Mouse (Mus musculus): ENCODE data around the gene Ascl4. TPM values are rescaled to one million over a fixed set of nuclear protein-coding genes. Genes with fewer than 3 reads are reported as not detected.

Ascl4 gene
- polyA plus RNA-seq, 1 experiment = 1.3 TPM

GRCm38 (mm10) chr10:85948483-85949196 lies 21.2 kb downstream of the Ascl4 start:
- Histone ChIP-seq H3K27ac (ENCODE audit: control insufficient read depth, insufficient read depth, low read depth, low read length, poor library complexity) (no peak overlapping the region), H3K4me3 (replicated peaks; ENCODE audit: control insufficient read depth, low read depth, low read length) (no peak overlapping the region), H3K4me1 (ENCODE audit: control insufficient read depth, insufficient read depth, low read length) (peaks cover 3% of the 10 kb centered on the region)
- no peak for TF ChIP-seq CTCF (IDR thresholded peaks at IDR 0.05; ENCODE audit: control insufficient read depth, insufficient read depth, low read length)
- TF ChIP-seq POLR2A (IDR thresholded peaks at IDR 0.05; ENCODE audit: borderline replicate concordance, control insufficient read depth, low read depth, low read length) = no peak
- WGBS = 95% methylated on average over 8 of the region's 8 CpGs

DNA sequence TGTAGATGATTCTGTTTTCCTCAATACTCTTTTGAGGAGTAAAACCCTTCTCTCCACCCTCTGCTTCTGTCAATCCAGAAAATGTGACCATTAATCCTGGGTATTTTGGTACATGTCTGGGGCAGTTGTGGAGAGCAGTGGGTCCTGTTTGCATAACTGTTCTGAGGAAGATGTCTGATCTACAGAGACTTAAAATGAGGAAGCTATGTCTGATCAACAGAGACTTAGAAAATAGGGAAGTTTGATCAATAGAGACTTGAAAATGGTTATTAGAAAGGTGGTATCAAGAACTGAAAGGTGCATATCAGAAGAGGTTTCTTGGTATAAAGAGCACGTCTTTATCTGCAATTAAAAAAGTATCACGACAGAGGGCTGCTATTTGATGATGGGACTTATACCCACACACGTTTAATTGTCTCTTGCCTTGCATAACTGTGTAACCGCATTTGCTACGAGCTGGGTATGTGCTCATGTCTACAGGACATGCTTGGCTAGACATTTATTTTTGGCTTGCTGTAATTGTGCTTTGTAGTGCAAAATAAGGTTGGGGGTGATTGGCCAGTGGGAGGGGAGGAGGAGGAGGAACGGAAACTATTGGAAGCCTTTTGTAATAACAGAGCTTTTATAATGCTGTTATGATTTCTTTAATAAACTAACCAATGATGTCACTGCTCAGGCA lies 24.4 kb downstream of the Ascl4 start:
- peak overlapping the region; percentile 58; the same call in 1 of the 2 replicates for H3K27ac ChIP-seq (ENCODE audit: control insufficient read depth, insufficient read depth, low read depth, low read length, poor library complexity)
- H3K4me1 ChIP-seq (ENCODE audit: control insufficient read depth, insufficient read depth, low read length) = peaks cover 3% of the 10 kb centered on the region
- TF ChIP-seq CTCF (IDR thresholded peaks at IDR 0.05; ENCODE audit: control insufficient read depth, insufficient read depth, low read length) (no peak), POLR2A (IDR thresholded peaks at IDR 0.05; ENCODE audit: borderline replicate concordance, control insufficient read depth, low read depth, low read length) (no peak)
- no peak overlapping the region for H3K4me3 ChIP-seq (replicated peaks; ENCODE audit: control insufficient read depth, low read depth, low read length)
- WGBS = 42% methylated on average over 6 of the region's 6 CpGs

- Histone ChIP-seq H3K4me3 (replicated peaks; ENCODE audit: control insufficient read depth, low read depth, low read length) (no peak overlapping the region), H3K4me1 (ENCODE audit: control insufficient read depth, insufficient read depth, low read length) (peaks cover 3% of the 10 kb centered on the region), H3K27ac (ENCODE audit: control insufficient read depth, insufficient read depth, low read depth, low read length, poor library complexity) (no peak overlapping the region)
- TF ChIP-seq CTCF (IDR thresholded peaks at IDR 0.05; ENCODE audit: control insufficient read depth, insufficient read depth, low read length) (no peak), POLR2A (IDR thresholded peaks at IDR 0.05; ENCODE audit: borderline replicate concordance, control insufficient read depth, low read depth, low read length) (no peak)
- WGBS = 31% methylated on average over 3 of the region's 3 CpGs
Observed at GRCm38 (mm10) chr10:85953401-85953800, 25.9 kb downstream of the Ascl4 start.

GRCm38 (mm10) chr10:85954429-85954828 lies 26.9 kb downstream of the Ascl4 start:
- no peak overlapping the region for H3K4me3 ChIP-seq (replicated peaks; ENCODE audit: control insufficient read depth, low read depth, low read length)
- no peak for TF ChIP-seq POLR2A (IDR thresholded peaks at IDR 0.05; ENCODE audit: borderline replicate concordance, control insufficient read depth, low read depth, low read length)
- no peak for TF ChIP-seq CTCF (IDR thresholded peaks at IDR 0.05; ENCODE audit: control insufficient read depth, insufficient read depth, low read length)
- 86% methylated on average over 2 of the region's 2 CpGs for WGBS
- H3K27ac ChIP-seq (ENCODE audit: control insufficient read depth, insufficient read depth, low read depth, low read length, poor library complexity) = no peak overlapping the region
- peaks cover 3% of the 10 kb centered on the region for H3K4me1 ChIP-seq (ENCODE audit: control insufficient read depth, insufficient read depth, low read length)

GRCm38 (mm10) chr10:85956871-85957419 lies 29.5 kb downstream of the Ascl4 start:
- peak overlapping the region; percentile 56 for H3K27ac ChIP-seq (ENCODE audit: control insufficient read depth, insufficient read depth, low read depth, low read length, poor library complexity)
- H3K4me1 ChIP-seq (ENCODE audit: control insufficient read depth, insufficient read depth, low read length) = peaks cover 3% of the 10 kb centered on the region
- 2% methylated on average over 20 of the region's 20 CpGs for WGBS
- H3K4me3 ChIP-seq (replicated peaks; ENCODE audit: control insufficient read depth, low read depth, low read length) = peak overlapping the region; percentile 89
- TF ChIP-seq CTCF (IDR thresholded peaks at IDR 0.05; ENCODE audit: control insufficient read depth, insufficient read depth, low read length) (no peak), POLR2A (IDR thresholded peaks at IDR 0.05; ENCODE audit: borderline replicate concordance, control insufficient read depth, low read depth, low read length) (no peak)

- H3K4me3 ChIP-seq (replicated peaks; ENCODE audit: control insufficient read depth, low read depth, low read length) = peak within 1 kb of the TSS; percentile 89
- peak within 1 kb of the TSS; percentile 56 for H3K27ac ChIP-seq (ENCODE audit: control insufficient read depth, insufficient read depth, low read depth, low read length, poor library complexity)
- TF ChIP-seq POLR2A (IDR thresholded peaks at IDR 0.05; ENCODE audit: borderline replicate concordance, control insufficient read depth, low read depth, low read length) (peak; percentile 35; the same call in 1 of the 2 replicates), CTCF (IDR thresholded peaks at IDR 0.05; ENCODE audit: control insufficient read depth, insufficient read depth, low read length) (no peak)
- under 1% methylated on average over 38 of the region's 38 CpGs for WGBS
- no peaks in the 10 kb centered on the region; the same call in none of the 2 replicates for H3K4me1 ChIP-seq (ENCODE audit: control insufficient read depth, insufficient read depth, low read length)
Observed at GRCm38 (mm10) chr10:85957464-85957950, 30.0 kb downstream of the Ascl4 start, which contains the start of gene Rtcb. Rtcb (minus strand) TSS chr10:85957823.

DNA sequence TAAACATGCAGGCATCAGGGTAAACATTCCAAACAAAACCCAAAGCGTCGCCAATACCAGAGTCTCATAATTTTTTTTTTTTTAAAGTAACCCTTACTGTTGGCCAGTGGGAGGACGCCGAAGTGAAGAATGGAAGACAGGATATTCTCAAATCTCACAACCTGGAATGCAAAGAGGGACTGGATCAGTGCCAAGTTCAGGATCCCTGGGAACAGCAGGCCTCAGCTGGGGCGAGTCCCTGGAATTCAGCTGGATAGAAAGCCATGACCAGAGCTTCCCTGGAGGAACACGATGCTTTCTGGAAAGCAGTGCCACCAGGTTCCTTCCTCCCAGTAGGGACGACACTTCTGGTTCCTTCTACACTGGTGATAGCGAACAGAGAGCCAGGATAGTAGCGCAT lies 35.4 kb downstream of the Ascl4 start:
- WGBS = 82% methylated on average over 9 of the region's 9 CpGs
- TF ChIP-seq POLR2A (IDR thresholded peaks at IDR 0.05; ENCODE audit: borderline replicate concordance, control insufficient read depth, low read depth, low read length) (no peak), CTCF (IDR thresholded peaks at IDR 0.05; ENCODE audit: control insufficient read depth, insufficient read depth, low read length) (no peak)

DNA sequence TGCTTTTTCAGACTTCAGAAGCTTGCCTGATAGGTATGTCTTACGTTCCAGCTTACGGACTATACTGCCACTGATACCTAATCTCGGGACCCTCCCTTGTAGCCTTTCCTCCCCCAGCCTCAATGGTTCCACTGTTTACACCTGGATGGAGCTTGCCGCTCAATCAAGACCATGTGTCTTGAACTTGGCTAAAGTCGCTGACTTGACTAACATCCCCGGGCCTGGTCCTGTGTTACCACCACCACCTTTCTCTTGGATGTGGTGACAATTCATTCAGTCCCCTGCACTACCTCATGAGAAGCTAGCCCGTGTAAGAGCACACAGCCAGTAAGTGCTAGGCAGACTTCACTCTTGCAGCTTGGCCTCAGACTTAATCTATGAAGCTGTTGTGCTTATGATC lies 36.8 kb downstream of the Ascl4 start:
- TF ChIP-seq POLR2A (IDR thresholded peaks at IDR 0.05; ENCODE audit: borderline replicate concordance, control insufficient read depth, low read depth, low read length) (no peak), CTCF (IDR thresholded peaks at IDR 0.05; ENCODE audit: control insufficient read depth, insufficient read depth, low read length) (no peak)
- H3K27ac ChIP-seq (ENCODE audit: control insufficient read depth, insufficient read depth, low read depth, low read length, poor library complexity) = no peak overlapping the region
- no peak overlapping the region for H3K4me3 ChIP-seq (replicated peaks; ENCODE audit: control insufficient read depth, low read depth, low read length)
- H3K4me1 ChIP-seq (ENCODE audit: control insufficient read depth, insufficient read depth, low read length) = no peaks in the 10 kb centered on the region
- 81% methylated on average over 7 of the region's 7 CpGs for WGBS

More for the DNA sequence above, 35.4 kb downstream of the Ascl4 start:
- no peaks in the 10 kb centered on the region for H3K4me1 ChIP-seq (ENCODE audit: control insufficient read depth, insufficient read depth, low read length)
- H3K27ac ChIP-seq (ENCODE audit: control insufficient read depth, insufficient read depth, low read depth, low read length, poor library complexity) = no peak overlapping the region
- H3K4me3 ChIP-seq (replicated peaks; ENCODE audit: control insufficient read depth, low read depth, low read length) = no peak overlapping the region
